Mouse (Mus musculus): ENCODE data around the gene Zmym4. TPM values are rescaled to one million over a fixed set of nuclear protein-coding genes. Genes with fewer than 3 reads are reported as not detected.
"Not testable (repeated sequence)": the region's sequence is repeated elsewhere in the genome, so short reads cannot be mapped to it uniquely, and the experiment has no call there.

The Zmym4 gene
- 46.7 and 56.0 TPM in 2 replicates for total RNA-seq (2021)
- long read RNA-seq, partial matches to known transcripts: 2 of 2 reads
- long read RNA-seq, other reads (novel, unspliced or antisense): 0 of 2 reads

- peak; percentile 92 for DNase-seq
These were observed at the start of gene Zmym4 for GRCm38 (mm10) chr4:126967864-126968821. Gene Zmym4, minus strand, starts transcription at chr4:126968135.

- no peak for DNase-seq
These were observed 48.4 kb upstream of the Zmym4 start for GRCm38 (mm10) chr4:127016366-127016765.

- DNase-seq: peak; percentile 77
These were observed 47.5 kb upstream of the Zmym4 start for GRCm38 (mm10) chr4:127015294-127015993.

GRCm38 (mm10) chr4:127005113-127005936, 37.4 kb upstream of the Zmym4 start:
- DNase-seq: peak; percentile 68

GRCm38 (mm10) chr4:127004384-127004783, 36.4 kb upstream of the Zmym4 start:
- DNase-seq: no peak

GRCm38 (mm10) chr4:127000601-127001105, 32.7 kb upstream of the Zmym4 start:
- no peak for DNase-seq

- not testable (repeated sequence) for DNase-seq
These were observed 31.4 kb upstream of the Zmym4 start for GRCm38 (mm10) chr4:126999372-126999771.

GRCm38 (mm10) chr4:126992356-126992755, 24.4 kb upstream of the Zmym4 start:
- peak; percentile 12 for DNase-seq

GRCm38 (mm10) chr4:126990553-126990952, 22.6 kb upstream of the Zmym4 start:
- no peak for DNase-seq

GRCm38 (mm10) chr4:126988503-126988902, 20.6 kb upstream of the Zmym4 start:
- DNase-seq: no peak

- no peak for DNase-seq
These were observed 18.8 kb upstream of the Zmym4 start for GRCm38 (mm10) chr4:126986768-126987167.

- peak; percentile 20 for DNase-seq
These were observed 16.0 kb upstream of the Zmym4 start for GRCm38 (mm10) chr4:126983736-126984525.

GRCm38 (mm10) chr4:126983321-126983720, 15.4 kb upstream of the Zmym4 start:
- DNase-seq: peak; percentile 11

GRCm38 (mm10) chr4:126978706-126979105, 10.8 kb upstream of the Zmym4 start:
- no peak for DNase-seq

- DNase-seq: peak; percentile 36
These were observed 9.5 kb upstream of the Zmym4 start for GRCm38 (mm10) chr4:126977467-126977866.

GRCm38 (mm10) chr4:126967241-126967863, 583 bp downstream of the Zmym4 start:
- peak; percentile 20 for DNase-seq

GRCm38 (mm10) chr4:126958682-126959081, 9.3 kb downstream of the Zmym4 start:
- no peak for DNase-seq

- no peak for DNase-seq
These were observed 9.7 kb downstream of the Zmym4 start for GRCm38 (mm10) chr4:126958261-126958660.

- DNase-seq: no peak
These were observed 10.5 kb downstream of the Zmym4 start for GRCm38 (mm10) chr4:126957434-126957833.

GRCm38 (mm10) chr4:126950801-126951200, 17.1 kb downstream of the Zmym4 start:
- not testable (repeated sequence) for DNase-seq
